Mouse (Mus musculus) limb, embryonic 11.5 days (tissue): ENCODE measurements around the gene Peli1. TPM values are rescaled to one million over a fixed set of nuclear protein-coding genes. Genes with fewer than 3 reads are reported as not detected.
"Not testable (repeated sequence)": the region's sequence is repeated elsewhere in the genome, so short reads cannot be mapped to it uniquely, and the experiment has no call there.

Experiments used
- ATAC-seq: fragments of 200-750 bp; cut with Nextera tagmentation; 2 replicates; pipeline ENCODE4 v1.8.0; 2017; ENCODE audit warnings: low read depth; ENCODE audit not compliant: insufficient number of reproducible peaks, low FRiP score, low TSS enrichment
- DNase-seq: peaks from one replicate; pipeline ENCODE4 v3.0.0-alpha.2; 2015; ENCODE audit warnings: low spot score
- H3K27ac ChIP-seq: fragments of 300-500 bp; sonication (generic); replicated peaks from 2 replicates; pipeline ENCODE4 v1.5.1; 2014; ENCODE audit warnings: low read depth, mild to moderate bottlenecking, low read length
- H3K27me3 ChIP-seq: fragments of 300-500 bp; sonication (generic); 2 replicates; pipeline ENCODE4 v1.6.1; 2014; ENCODE audit warnings: mild to moderate bottlenecking, low read length, mixed read lengths; ENCODE audit not compliant: control insufficient read depth, insufficient read depth
- H3K36me3 ChIP-seq: fragments of 300-500 bp; sonication (generic); 2 replicates; pipeline ENCODE4 v1.6.1; 2014; ENCODE audit warnings: mild to moderate bottlenecking, low read length, moderate library complexity, mixed read lengths; ENCODE audit not compliant: control insufficient read depth, insufficient read depth
- H3K4me1 ChIP-seq: fragments of 300-500 bp; sonication (generic); 2 replicates; pipeline ENCODE4 v1.6.1; 2014; ENCODE audit warnings: low read length, mixed read lengths; ENCODE audit not compliant: control insufficient read depth, insufficient read depth
- H3K4me2 ChIP-seq: fragments of 300-500 bp; sonication (generic); 2 replicates; pipeline ENCODE4 v1.6.1; 2014; ENCODE audit warnings: low read depth, mild to moderate bottlenecking, moderate library complexity; ENCODE audit not compliant: severe bottlenecking
- H3K4me3 ChIP-seq: fragments of 300-500 bp; sonication (generic); 2 replicates; pipeline ENCODE4 v1.5.1; 2014; ENCODE audit warnings: low read depth, low read length
- H3K9ac ChIP-seq: fragments of 300-500 bp; sonication (generic); 2 replicates; pipeline ENCODE4 v1.6.1; 2014; ENCODE audit warnings: mild to moderate bottlenecking, low read length
- H3K9me3 ChIP-seq: fragments of 300-500 bp; sonication (generic); 2 replicates; pipeline ENCODE4 v1.6.1; 2016; ENCODE audit warnings: low read length; ENCODE audit not compliant: control insufficient read depth
- WGBS: fragments of 180-500 bp; shearing (Covaris S2); extraction: QIAGEN DNeasy Blood & Tissue Kit; methylation state at CpG from one replicate; pipeline ENCODE4 v1.1.7; 2014; 5-methylcytosine and 5-hydroxymethylcytosine counted together
- polyA plus RNA-seq: library from polyadenylated mRNA; unstranded; fragments of >200 nt; fragmentation: Nextera tagmentation; extraction: Ambion mirVana; gene quantifications from 2 replicates; pipeline ENCODE4 v1.2.1, GENCODE M21; 2014

Peli1 gene
- polyA plus RNA-seq, 1 experiment from 2014 or later, result 75.6 TPM

DNA sequence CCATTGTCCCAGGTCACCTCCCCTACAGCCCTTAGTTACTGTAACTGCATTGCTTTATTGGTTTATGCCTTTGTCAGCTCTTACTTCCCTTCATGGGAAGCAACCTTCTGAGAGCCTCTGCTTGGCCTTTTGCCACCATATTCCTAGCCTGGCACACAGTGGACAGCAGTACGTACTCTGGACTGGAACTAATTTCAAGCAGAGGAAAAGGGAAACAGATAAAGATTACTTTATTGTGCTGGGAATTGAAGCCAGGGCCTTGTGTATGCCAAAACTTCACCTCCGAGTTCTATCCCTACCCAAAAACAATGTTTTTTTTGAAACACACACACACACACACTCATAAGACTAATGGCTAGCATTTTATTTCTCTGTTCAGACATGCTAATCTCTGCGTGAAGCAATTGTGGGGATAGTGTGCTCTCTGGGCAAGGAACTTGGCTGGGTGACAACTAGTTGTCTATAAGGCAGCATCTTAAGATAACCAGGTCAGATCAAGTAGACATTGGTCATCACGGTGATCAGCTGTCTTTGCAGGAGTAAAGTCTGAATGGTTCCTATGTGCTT, 74.0 kb downstream of the Peli1 start:
- no peak overlapping the region for H3K4me2 ChIP-seq
- H3K4me1 ChIP-seq, result peaks cover 8% of the 10 kb centered on the region; the same call in 1 of the 2 replicates
- H3K27me3 ChIP-seq, result no peaks in the 10 kb centered on the region
- H3K27ac ChIP-seq, result no peak overlapping the region
- no peaks in the 10 kb centered on the region; the same call in 1 of the 2 replicates for H3K9me3 ChIP-seq
- H3K9ac ChIP-seq, result no peak overlapping the region
- 79% methylated on average over 4 of the region's 4 CpGs for WGBS
- DNase-seq (no peak), ATAC-seq (no peak)
- H3K36me3 ChIP-seq, result no peaks in the 10 kb centered on the region
- no peak overlapping the region for H3K4me3 ChIP-seq

DNA sequence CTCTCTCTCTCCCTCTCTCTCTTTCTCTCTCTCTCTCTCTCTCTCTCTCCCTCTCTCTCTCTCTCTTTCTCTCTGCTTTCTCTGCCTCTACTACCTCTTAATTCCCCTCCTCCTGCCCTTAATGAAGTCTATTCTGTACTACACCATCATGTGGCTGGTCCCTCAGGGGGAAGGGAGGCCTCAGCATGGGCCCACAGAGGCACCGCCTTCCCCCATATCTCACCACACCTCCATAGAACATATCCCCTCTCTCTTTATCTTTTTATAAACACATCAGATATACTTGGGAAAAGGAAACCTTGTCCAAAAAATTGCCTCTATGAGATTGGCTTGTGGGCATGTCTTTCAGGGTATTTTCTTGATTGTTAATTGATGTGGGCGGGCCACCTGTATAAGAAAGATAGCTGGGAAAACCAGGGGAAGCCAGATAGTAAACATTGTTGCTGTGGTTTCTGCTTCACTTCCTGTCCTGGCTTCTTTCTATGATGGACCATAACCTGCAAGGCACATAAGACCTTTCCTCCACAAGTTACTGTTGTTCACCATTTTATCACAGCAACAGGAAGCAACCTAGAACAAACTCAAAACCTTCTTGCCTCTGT, 75.5 kb downstream of the Peli1 start:
- Histone ChIP-seq H3K27ac (no peak overlapping the region), H3K36me3 (no peaks in the 10 kb centered on the region), H3K27me3 (no peaks in the 10 kb centered on the region), H3K4me3 (no peak overlapping the region), H3K9ac (no peak overlapping the region), H3K4me1 (peaks cover 8% of the 10 kb centered on the region; the same call in 1 of the 2 replicates), H3K9me3 (no peaks in the 10 kb centered on the region; the same call in 1 of the 2 replicates), H3K4me2 (no peak overlapping the region)
- 93% methylated on average over 2 of the region's 2 CpGs for WGBS
- ATAC-seq (no peak), DNase-seq (no peak)

DNA sequence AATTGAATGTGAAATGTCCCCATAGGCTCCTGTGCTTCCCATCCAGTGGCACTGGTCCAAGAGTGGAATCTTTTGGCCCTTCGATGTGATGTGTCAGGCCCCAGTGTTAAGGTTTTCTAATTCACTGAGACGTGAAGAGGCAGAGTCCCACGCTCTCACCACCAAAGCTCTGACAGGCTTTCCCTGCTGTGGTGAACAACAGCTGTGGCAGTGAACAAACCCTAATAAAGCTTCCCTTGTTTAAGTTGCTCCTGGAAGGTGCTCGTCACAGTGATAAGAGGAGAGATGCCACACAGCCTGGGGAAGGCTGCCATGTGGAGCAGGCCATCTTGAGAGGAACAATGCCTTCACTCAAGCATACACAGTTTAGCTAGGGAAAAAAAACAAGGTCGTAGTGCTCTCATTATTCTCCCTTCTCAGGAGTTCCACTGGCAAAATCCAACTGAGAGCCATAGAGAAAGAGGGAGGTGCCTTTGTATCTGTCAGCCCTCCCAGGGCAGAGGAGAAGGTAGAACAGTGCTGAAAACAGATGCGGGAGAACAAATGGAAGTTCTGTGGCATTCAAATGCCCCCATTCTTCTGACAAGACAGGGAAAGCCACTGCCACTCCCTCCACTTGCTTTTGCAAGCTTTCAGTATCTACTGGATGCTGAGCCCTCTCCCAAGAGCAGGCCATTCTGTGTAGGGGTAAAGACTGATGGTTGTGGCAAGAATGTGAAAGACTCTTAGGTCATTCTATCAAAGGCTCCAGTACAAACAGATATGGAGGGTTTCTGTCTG, 77.9 kb downstream of the Peli1 start:
- Histone ChIP-seq H3K4me2 (no peak overlapping the region), H3K27ac (no peak overlapping the region), H3K36me3 (no peaks in the 10 kb centered on the region), H3K27me3 (no peaks in the 10 kb centered on the region), H3K9ac (no peak overlapping the region), H3K4me3 (no peak overlapping the region), H3K4me1 (peaks cover 2% of the 10 kb centered on the region; the same call in 1 of the 2 replicates), H3K9me3 (no peaks in the 10 kb centered on the region; the same call in 1 of the 2 replicates)
- no peak for ATAC-seq
- 81% methylated on average over 6 of the region's 6 CpGs for WGBS
- DNase-seq, result no peak

DNA sequence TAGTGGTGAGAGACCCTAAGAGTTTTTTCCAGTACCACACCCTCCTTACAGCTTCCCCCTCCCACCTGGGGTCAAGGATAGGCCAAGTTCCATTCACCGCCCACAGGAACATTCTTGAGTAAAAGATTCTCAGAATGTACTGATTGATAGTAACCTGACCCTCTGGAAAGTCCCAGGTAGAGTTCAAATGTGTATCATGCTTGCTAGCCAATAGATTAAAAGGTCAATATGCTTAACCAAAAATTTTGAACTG, 78.4 kb downstream of the Peli1 start:
- not testable (repeated sequence) for DNase-seq, H3K4me2 ChIP-seq, H3K4me1 ChIP-seq, H3K27ac ChIP-seq, H3K4me3 ChIP-seq, H3K36me3 ChIP-seq, ATAC-seq, H3K9me3 ChIP-seq, H3K27me3 ChIP-seq, H3K9ac ChIP-seq
- 100% methylated on average over 1 of the region's 1 CpGs for WGBS

DNA sequence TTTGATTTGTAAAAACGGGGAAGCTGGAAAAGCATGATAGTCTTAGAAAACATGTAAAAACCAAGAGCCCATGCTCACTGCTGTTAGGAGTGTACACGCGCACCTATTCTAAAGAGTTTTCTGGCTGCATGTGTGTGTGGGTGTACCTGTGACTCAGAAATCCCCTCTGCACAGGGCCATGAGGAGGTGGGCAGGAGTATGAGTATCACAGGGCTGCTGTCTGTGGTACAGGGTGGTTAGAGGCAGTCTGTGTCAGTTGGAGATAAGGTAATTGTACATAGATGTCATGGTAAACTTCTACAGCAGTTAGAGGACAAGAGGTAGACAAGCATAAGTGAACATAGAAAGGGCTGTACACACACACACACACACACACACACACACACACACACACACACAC, 81.2 kb downstream of the Peli1 start:
- WGBS, result 89% methylated on average over 3 of the region's 3 CpGs
- Histone ChIP-seq H3K27ac (no peak overlapping the region), H3K4me3 (no peak overlapping the region), H3K9ac (no peak overlapping the region), H3K9me3 (no peaks in the 10 kb centered on the region; the same call in 1 of the 2 replicates), H3K36me3 (no peaks in the 10 kb centered on the region), H3K4me1 (no peaks in the 10 kb centered on the region), H3K27me3 (no peaks in the 10 kb centered on the region), H3K4me2 (no peak overlapping the region)
- no peak for ATAC-seq
- no peak for DNase-seq

DNA sequence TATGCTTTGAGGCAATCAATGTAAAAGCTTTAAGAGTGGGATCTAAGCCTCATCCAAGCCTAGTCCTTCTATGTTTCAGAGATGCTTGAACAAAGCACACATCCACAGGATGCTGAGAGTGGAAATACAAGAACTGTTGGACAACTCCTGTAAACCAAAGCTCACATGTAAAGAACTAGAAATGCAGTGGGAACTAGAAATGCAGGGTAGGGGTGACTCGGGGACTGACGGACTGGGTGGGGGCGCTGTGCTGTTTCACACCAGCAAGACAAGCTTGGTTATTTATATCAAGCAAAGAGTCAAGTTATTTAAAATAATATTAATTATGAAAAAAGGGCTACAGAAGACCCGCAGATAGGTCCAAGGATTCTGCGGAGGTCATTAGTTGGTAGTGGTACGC, 82.8 kb downstream of the Peli1 start:
- no peaks in the 10 kb centered on the region for H3K4me1 ChIP-seq
- no peak for ATAC-seq
- H3K27me3 ChIP-seq, result no peaks in the 10 kb centered on the region
- no peak for DNase-seq
- H3K4me2 ChIP-seq, result no peak overlapping the region
- no peaks in the 10 kb centered on the region; the same call in 1 of the 2 replicates for H3K9me3 ChIP-seq
- WGBS, result 98% methylated on average over 6 of the region's 6 CpGs
- H3K4me3 ChIP-seq, result no peak overlapping the region
- no peak overlapping the region for H3K9ac ChIP-seq
- H3K36me3 ChIP-seq, result no peaks in the 10 kb centered on the region
- H3K27ac ChIP-seq, result no peak overlapping the region

DNA sequence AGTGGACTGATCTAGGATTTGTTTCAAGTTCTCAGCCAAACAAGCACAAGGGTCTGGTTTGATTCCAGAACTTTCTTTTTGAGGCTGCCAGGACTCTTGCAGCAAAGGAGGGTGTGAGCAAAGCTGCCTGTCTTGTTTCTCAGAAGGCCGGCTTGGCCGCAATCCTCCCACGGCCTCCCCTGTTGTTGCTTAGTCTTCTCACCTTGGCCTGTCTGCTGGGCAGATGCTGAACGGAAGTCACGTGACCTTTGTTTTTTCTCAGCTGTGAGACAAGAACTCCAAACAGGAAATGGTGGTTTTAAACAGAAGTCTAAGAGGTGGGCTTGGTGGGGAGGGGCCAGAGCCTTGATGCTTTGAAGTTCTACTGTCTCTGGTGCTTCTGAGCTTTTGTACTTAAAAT, 83.3 kb downstream of the Peli1 start:
- 30% methylated on average over 5 of the region's 5 CpGs for WGBS
- H3K9ac ChIP-seq, result no peak overlapping the region
- no peak overlapping the region for H3K27ac ChIP-seq

DNA sequence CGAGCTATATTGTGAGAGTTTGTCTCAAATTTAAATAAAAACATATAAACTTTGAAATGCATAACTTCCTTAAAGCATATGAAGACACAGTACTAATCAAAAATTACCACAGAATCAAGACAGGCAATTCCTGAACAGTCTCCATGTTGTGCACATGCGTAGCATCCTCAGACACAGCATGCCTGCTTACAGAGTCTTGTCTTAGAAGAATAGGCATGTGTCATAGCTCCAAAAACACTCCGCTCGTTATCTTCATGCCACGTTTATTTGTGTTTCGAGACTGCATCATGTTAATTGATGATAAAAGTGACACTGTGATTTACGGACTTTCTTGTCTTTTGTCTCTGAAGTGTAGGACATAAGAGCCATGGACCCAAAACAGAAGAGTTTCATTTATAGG, 84.0 kb downstream of the Peli1 start:
- Histone ChIP-seq H3K27ac (no peak overlapping the region), H3K9ac (no peak overlapping the region), H3K4me3 (no peak overlapping the region), H3K4me2 (no peak overlapping the region), H3K36me3 (no peaks in the 10 kb centered on the region), H3K27me3 (no peaks in the 10 kb centered on the region), H3K9me3 (no peaks in the 10 kb centered on the region), H3K4me1 (no peaks in the 10 kb centered on the region)
- no peak for DNase-seq
- ATAC-seq, result no peak
- 72% methylated on average over 7 of the region's 7 CpGs for WGBS

More for the DNA sequence above, 83.3 kb downstream of the Peli1 start:
- no peaks in the 10 kb centered on the region; the same call in 1 of the 2 replicates for H3K9me3 ChIP-seq
- H3K27me3 ChIP-seq, result no peaks in the 10 kb centered on the region
- no peak overlapping the region for H3K4me3 ChIP-seq
- no peak for ATAC-seq
- H3K36me3 ChIP-seq, result no peaks in the 10 kb centered on the region
- peak; percentile 30 for DNase-seq
- no peak overlapping the region for H3K4me2 ChIP-seq
- H3K4me1 ChIP-seq, result no peaks in the 10 kb centered on the region
